Mouse (Mus musculus) CD4-positive, CD25-positive, alpha-beta regulatory T cell, adult 2 months (primary cell): Measurements from ENCODE around the gene Lrit3.
"Not testable (repeated sequence)": the region's sequence is repeated elsewhere in the genome, so short reads cannot be mapped to it uniquely, and the experiment has no call there.

Experiments used
- DNase-seq: peaks from one replicate; pipeline ENCODE4 v3.0.0-alpha.2; 2012; ENCODE audit warnings: low read depth, low spot score

Lrit3 gene

DNA sequence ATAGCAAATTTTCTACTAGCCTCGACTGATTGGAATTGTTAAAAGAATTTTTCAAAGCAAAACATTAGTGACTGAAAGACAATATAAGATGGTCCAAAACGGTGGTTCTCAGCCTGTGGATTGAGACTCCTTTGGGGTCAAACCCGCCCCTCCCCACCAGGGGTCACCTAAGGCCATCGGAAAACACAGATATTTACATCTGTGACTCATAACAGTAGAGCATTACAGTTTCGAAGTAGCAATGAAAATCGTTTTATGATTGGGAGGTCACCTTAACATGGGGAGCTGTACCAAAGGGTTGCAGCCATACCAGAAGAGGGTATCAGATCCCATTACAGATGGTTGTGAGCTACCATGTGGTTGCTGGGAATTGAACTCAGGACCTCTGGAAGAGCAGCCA is 32.6 kb downstream of the Lrit3 start:
- no peak for DNase-seq

DNA sequence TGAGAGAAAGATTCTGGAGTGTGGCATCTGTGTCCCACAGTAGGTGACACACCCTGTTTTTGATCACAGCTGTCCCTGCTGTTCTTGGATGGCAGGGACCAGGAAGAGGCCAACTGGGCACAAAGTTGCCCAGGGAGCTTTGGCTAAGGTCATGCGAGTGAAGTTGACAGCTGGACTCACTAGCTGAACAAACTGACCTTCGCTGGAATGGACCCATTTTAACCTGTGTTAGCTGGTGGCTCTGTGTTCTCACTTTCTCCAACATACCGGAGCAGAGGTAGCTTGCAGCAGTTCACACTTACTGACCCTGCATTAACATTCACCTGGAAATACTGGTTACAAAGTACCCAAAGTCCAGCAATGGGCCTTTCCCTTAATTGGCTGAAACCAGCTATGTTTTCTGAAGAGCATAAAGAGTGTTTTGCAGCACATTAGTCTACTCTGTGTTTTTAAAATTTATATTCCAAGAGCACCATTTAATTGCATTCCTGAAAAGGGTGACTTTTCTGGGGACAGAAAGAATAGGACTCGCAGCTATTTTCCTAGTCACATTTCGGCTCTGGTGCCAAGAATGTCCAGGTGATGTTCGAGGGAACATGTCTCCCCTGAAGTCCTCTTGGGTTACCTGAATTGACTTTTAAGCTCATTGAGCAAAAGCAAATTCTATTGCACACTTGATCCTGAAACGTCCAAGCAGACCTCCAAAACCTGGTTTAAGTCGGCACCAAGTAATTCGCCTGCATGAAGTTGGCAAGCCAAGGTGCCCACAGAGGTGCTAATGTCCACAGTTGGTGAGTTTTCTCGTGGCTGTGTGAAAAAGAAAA is 36.6 kb downstream of the Lrit3 start:
- no peak for DNase-seq

GRCm38 (mm10) chr3:129766106-129766505 is 37.7 kb downstream of the Lrit3 start:
- no peak for DNase-seq

DNA sequence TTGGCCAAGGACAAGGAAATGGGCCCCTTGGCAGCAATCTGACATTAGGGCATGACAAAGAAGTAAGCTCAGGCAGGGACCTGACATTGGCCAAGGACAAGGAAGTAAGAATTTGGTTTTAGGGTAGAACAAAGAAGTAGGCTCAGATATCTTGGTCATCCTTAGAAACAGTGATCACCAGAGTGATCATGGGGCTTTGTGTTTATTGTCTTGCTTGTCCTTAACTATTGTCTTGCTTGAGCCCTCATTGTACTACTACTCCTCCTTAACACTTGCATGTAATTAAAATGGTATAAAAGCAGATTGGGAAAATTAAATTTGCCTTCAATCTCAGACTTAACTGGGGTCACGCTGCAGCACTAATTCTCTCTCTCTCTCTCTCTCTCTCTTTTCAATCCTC is 46.2 kb downstream of the Lrit3 start:
- not testable (repeated sequence) for DNase-seq

- DNase-seq: no peak
Observed at GRCm38 (mm10) chr3:129754650-129755604, 48.9 kb downstream of the Lrit3 start, which contains the start of gene Egf. Gene Egf (minus strand): TSS chr3:129755316.

GRCm38 (mm10) chr3:129744803-129745202 is 59.0 kb downstream of the Lrit3 start:
- DNase-seq: peak; percentile 59

DNA sequence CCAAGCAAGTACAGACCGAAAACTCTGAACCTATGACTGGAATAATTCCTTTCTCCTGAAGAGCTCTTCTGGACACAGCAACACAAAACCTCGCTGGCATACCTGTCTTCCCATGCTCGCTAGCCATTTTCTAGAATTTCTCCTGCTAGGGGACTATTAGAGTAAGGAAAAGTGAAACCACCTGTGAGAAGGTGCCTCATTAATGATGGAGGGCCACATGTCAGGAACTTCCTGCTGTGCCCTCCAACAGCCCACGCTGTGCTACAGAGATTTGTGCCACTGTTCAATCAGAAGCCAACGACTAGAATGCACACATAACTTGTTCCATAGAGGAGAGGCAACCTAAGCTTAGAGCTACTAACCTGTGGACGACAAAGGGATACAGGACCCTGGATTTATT is 61.0 kb downstream of the Lrit3 start:
- DNase-seq: no peak

DNA sequence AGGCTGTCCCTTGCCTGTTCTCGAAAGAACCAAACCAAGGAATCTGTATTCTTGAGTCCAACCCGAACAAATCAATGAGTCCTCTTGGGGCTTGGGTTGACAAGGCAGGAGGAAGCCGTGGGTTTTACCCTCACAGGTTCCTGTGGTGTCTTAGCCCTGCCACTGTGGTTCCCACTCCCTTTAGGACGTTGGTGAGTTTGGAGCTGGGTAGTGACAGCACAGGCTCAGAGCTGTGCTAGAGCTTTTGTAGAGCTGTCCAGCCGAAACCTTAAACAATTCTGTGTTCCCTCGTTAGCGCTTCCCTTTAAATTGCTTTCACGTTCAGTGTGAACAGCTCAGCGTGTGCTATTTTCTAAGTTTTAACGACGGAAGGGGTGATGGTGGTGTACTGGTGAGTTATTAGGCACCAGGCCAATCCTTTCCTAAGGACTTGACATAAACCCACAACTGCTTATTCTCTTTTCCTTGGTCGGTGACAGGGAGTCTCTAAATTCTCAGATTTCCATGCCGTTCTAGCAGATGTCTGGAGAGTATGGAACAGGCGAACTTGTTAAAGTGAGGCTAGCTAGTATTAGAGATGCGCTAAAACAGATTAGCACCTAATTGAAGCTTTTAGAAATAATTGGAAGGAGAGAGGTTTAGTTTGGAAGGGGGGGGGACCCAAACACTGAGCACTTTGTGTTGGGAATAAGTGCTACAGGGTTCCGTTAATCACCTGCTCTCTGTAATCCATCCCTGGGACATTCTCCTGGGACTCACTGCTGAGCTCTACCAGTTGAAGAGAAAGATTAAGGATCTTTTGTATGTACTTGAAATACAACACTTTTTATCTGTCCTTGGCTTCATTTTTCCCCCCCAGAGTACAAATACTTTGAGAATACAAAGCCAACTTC is 65.3 kb downstream of the Lrit3 start:
- no peak for DNase-seq
